Mouse (Mus musculus) frontal cortex, adult 2 months (tissue): Measurements from ENCODE around the gene Lsm7. TPM values are rescaled to one million over a fixed set of nuclear protein-coding genes. Genes with fewer than 3 reads are reported as not detected.

ENCODE experiments used
- DNase-seq, 2 experiments: peaks; one replicate each; pipeline ENCODE4 v3.0.0; 2022; ENCODE audit warnings: low spot score in 1 of 2; ENCODE audit errors: extremely low spot score in 1 of 2
- polyA plus RNA-seq: library from polyadenylated mRNA; depleted of rRNA; stranded (reverse); fragments of >200 nt; gene quantifications from 2 replicates; pipeline ENCODE4 v1.2.3, GENCODE M21; 2012

The Lsm7 gene
- polyA plus RNA-seq, 1 experiment, result 230 TPM

- no peak for DNase-seq
These were observed 21.6 kb upstream of the Lsm7 start for GRCm38 (mm10) chr10:80876594-80876993.

- peak in 1 of 2 experiments; percentile 83 for DNase-seq
These were observed 21.0 kb upstream of the Lsm7 start for GRCm38 (mm10) chr10:80876028-80876427.

- DNase-seq, result no peak
These were observed 19.0 kb upstream of the Lsm7 start for GRCm38 (mm10) chr10:80874035-80874434.

GRCm38 (mm10) chr10:80871581-80871980 lies 16.6 kb upstream of the Lsm7 start, which contains the start of gene Tmprss9:
TSS of gene Tmprss9 (plus strand) at chr10:80871848.
- DNase-seq, result no peak

- DNase-seq, result no peak
These were observed 16.0 kb upstream of the Lsm7 start for GRCm38 (mm10) chr10:80870993-80871392.

- no peak for DNase-seq
These were observed 9.4 kb upstream of the Lsm7 start for GRCm38 (mm10) chr10:80864446-80864845.

GRCm38 (mm10) chr10:80862305-80862704 lies 7.3 kb upstream of the Lsm7 start:
- DNase-seq, result no peak

GRCm38 (mm10) chr10:80858350-80858935 lies 3.4 kb upstream of the Lsm7 start:
- no peak for DNase-seq

GRCm38 (mm10) chr10:80857848-80858247 lies 2.8 kb upstream of the Lsm7 start:
- no peak for DNase-seq

- DNase-seq, result peak in 1 of 2 experiments; percentile 41
These were observed 2.4 kb upstream of the Lsm7 start for GRCm38 (mm10) chr10:80857386-80857785.

- DNase-seq, result no peak
These were observed 1.9 kb upstream of the Lsm7 start for GRCm38 (mm10) chr10:80856908-80857307.

GRCm38 (mm10) chr10:80856267-80856666 lies 1.3 kb upstream of the Lsm7 start:
- DNase-seq, result no peak

GRCm38 (mm10) chr10:80855749-80856073 lies 702 bp upstream of the Lsm7 start:
- DNase-seq, result no peak

GRCm38 (mm10) chr10:80848571-80848970 lies 6.4 kb downstream of the Lsm7 start:
- DNase-seq, result no peak

GRCm38 (mm10) chr10:80845732-80846131 lies 9.3 kb downstream of the Lsm7 start:
- peak; percentile 55 to 78 for DNase-seq

GRCm38 (mm10) chr10:80845055-80845693 lies 9.8 kb downstream of the Lsm7 start:
- DNase-seq, result no peak

GRCm38 (mm10) chr10:80843931-80844547 lies 11.0 kb downstream of the Lsm7 start, which contains the start of gene Lingo3:
TSS of gene Lingo3 (minus strand) at chr10:80844039.
- peak in 1 of 2 experiments; percentile 59 for DNase-seq

GRCm38 (mm10) chr10:80843087-80843930 lies 11.7 kb downstream of the Lsm7 start:
- DNase-seq, result no peak

GRCm38 (mm10) chr10:80842334-80842733 lies 12.7 kb downstream of the Lsm7 start:
- peak in 1 of 2 experiments; percentile 74 for DNase-seq

GRCm38 (mm10) chr10:80841685-80842084 lies 13.3 kb downstream of the Lsm7 start:
- no peak for DNase-seq

GRCm38 (mm10) chr10:80839848-80840247 lies 15.2 kb downstream of the Lsm7 start:
- no peak for DNase-seq
